Mouse (Mus musculus) bone marrow macrophage, adult 2 months (primary cell): ENCODE measurements around the gene Rpusd3. TPM values are rescaled to one million over a fixed set of nuclear protein-coding genes. Genes with fewer than 3 reads are reported as not detected.
A peak's percentile ranks its signal among the peaks of the same experiment; 100 is the strongest.

Source experiments
- H3K27ac ChIP-seq: 2 replicates; pipeline ENCODE4 v1.5.1; 2012; ENCODE audit warnings: low read depth, low read length; ENCODE audit not compliant: insufficient read depth
- H3K4me1 ChIP-seq: 2 replicates; pipeline ENCODE4 v1.6.1; 2012; ENCODE audit warnings: low read length; ENCODE audit not compliant: control insufficient read depth, insufficient read depth
- H3K4me3 ChIP-seq: 2 replicates; pipeline ENCODE4 v1.5.1; 2012; ENCODE audit warnings: mild to moderate bottlenecking, low read length, moderate library complexity; ENCODE audit not compliant: insufficient read depth
- CTCF ChIP-seq: IDR thresholded peaks from 2 replicates; pipeline ENCODE4 v1.5.1; 2012; ENCODE audit warnings: low read depth, mild to moderate bottlenecking, low read length, moderate library complexity
- POLR2A ChIP-seq: IDR thresholded peaks from 2 replicates; pipeline ENCODE4 v1.6.1; 2012; ENCODE audit warnings: mild to moderate bottlenecking, low read depth, low read length, borderline replicate concordance
- polyA plus RNA-seq: library from polyadenylated mRNA; stranded (reverse); fragments of >200 nt; gene quantifications from 2 replicates; pipeline ENCODE4 v1.2.4, GENCODE M21; 2012; ENCODE audit not compliant: missing spikeins, insufficient read depth, insufficient read length

The Rpusd3 gene
- polyA plus RNA-seq, 1 experiment: 6.5 TPM

DNA sequence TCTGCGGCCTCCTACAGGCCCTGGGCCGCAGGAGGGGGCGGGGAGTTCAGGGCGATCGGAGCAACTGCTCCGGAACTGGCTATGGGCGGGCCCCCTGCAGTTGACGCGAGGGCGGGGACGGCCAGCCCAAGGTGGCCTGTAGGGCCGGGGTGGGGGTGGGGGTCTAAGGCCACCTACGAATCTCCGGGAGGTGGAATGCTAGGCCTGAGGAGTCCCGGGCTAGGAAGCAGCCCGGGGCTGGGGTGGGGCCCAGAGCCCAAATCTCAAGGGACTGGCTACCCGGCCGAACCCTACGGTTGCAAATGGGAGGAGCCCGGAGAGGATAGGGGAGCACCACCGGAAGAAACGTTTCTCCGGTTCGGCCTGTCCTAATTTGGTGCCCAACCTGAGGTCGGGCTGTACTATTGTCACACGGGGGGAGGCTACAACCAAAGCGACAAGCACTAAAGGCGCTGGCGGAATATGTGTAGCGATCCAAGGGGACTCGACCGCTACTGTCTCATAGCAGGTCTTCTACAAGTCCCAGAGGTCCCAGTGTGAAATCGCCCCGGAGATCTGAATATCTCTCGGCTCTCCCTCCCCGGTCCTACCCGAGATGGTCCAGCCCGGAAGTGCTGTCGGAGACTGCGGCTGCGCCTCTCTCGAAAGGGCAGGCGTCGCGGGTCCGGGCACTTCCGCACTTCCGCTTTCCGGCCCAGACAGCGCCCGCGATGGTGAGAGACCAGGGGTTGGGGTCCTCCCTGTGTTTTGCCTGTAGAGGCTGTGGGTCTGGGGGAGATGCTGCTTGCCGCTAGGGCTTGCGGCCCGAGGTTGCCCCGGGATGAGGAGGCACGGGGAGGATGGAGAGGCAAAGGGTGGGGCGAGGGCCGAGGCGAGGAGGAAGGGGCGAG lies 41.4 kb downstream of the Rpusd3 start, which contains the start of the genes Tada3 and Arpc4:
Gene Tada3, minus strand, starts transcription at position 388 of the 890 bp plus-strand sequence.
Gene Arpc4, plus strand, starts transcription at position 620 of the 890 bp plus-strand sequence.
- Histone ChIP-seq H3K4me3 (peak within 1 kb of the TSS; percentile 70), H3K4me1 (peaks cover 16% of the 10 kb centered on the region), H3K27ac (peak within 1 kb of the TSS; percentile 98)
- no peak for TF ChIP-seq CTCF
- peak; percentile 29; the same call in 1 of the 2 replicates for TF ChIP-seq POLR2A

DNA sequence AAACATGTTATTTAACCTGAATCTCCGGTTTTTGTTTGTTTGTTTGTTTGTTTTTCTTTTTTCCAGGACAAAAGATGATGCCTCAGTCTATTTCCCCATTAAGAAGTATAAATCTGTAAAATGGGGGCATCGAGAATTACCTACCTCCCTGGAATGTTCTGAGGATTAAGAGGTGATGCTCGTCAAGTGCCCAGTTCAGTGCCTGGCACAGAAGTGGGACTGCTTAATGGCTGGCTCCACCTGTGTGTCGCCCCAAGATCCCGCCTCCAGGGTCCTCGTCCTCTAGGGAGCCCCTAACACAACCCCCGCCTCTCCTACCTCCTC lies 42.0 kb downstream of the Rpusd3 start:
- peak overlapping the region; percentile 98 for H3K27ac ChIP-seq
- H3K4me1 ChIP-seq: peaks cover 16% of the 10 kb centered on the region
- TF ChIP-seq POLR2A (no peak), CTCF (no peak)
- peak overlapping the region; percentile 70 for H3K4me3 ChIP-seq

DNA sequence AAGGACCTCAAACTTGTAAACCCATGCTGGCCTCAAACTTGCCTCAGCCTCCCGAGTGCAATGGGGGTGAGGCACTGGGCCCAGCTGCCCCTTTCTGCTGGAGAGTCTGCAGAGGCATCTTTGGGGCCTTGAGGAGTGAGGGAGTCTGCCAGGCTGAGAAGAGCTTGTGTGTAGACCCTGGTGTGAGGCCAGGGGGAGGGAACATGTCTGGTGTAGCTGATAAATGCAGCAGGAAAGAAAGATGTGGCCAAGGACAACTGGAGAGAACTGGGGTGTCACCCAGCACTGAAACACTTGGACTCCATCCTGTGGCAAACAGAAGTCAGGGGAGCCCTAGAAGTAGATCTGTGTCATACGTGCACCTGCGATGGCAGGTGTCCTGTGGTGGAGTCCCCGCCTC lies 45.6 kb downstream of the Rpusd3 start:
- peaks cover 4% of the 10 kb centered on the region for H3K4me1 ChIP-seq
- no peak overlapping the region for H3K4me3 ChIP-seq
- H3K27ac ChIP-seq: no peak overlapping the region
- no peak for TF ChIP-seq CTCF

DNA sequence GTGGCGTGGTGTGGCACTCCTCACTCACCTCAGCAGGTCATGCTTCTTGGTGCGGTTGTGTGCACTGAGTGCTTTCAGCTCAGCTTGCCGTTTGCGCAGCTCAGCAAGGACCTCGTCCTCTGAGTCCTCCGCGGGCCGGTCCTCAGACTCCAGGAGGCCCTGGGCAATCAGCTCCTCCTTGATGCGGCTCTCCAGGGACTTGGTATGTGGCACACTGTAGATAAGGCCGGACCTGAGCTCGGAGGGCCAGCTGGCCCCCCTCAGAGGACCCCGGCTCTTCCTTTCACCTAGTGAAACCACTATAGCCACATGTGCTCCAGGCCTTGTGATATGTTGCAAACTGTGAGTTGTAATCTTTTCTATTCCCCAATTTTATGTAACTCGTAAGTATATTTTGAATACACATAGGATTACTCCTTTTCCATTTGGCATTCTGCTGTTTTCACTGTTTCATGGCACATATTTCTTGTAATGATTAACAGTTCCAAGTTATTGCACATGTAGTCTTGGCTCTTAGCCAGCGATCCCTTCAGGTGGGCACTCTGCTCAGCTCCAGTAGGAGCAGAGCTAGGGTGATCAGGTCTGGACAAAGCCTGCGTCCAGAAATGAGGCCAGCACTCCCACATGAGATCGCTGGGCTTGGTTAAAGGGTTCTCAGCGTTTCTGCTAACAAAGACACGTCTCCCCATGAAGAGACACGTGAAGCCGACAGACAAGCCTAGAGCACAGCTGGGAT lies 48.8 kb downstream of the Rpusd3 start:
- no peak for TF ChIP-seq POLR2A
- no peak for TF ChIP-seq CTCF
- Histone ChIP-seq H3K4me1 (no peaks in the 10 kb centered on the region), H3K27ac (no peak overlapping the region), H3K4me3 (no peak overlapping the region)

DNA sequence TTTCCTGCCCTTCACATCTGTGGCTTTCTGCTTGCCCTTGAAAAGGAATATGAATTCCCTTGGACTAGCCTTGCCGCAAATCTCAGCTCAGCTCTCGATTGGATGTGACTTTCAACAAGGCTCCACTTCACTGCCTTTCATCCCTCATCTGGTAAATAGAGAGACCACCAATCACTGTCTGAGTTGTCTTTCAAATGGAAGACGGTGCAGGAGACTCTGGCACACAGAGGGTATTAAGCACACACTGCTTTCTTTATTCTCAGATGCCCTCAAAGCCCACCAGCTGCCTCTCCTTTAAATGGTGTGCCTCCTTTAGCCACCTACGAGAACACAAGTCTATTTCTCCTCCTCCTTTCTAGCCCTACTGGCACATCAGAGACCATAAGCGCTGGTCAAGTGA lies 50.6 kb downstream of the Rpusd3 start:
- H3K4me3 ChIP-seq: no peak overlapping the region
- no peak overlapping the region for H3K27ac ChIP-seq
- peaks cover 3% of the 10 kb centered on the region for H3K4me1 ChIP-seq
- TF ChIP-seq CTCF (no peak), POLR2A (no peak)

DNA sequence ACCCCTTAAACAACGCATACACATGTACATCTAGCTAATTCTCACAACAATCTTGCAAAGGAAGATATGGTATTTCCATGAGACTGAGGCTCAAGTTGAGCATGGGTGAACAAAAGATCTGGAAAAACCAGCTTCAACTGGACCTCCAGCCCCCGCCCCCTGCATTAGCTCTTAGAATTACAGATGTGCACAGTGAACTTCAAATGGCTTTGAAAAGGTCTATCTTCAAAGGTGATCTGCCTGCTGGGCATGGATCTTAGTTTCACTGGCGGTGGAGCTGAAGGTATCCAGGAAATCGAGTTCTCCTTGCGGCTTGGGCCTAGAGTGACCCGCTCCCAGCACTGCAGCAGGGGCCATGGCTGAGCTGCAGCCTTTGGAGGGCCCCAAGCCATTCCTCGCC lies 51.0 kb downstream of the Rpusd3 start:
- no peak overlapping the region for H3K4me3 ChIP-seq
- H3K27ac ChIP-seq: no peak overlapping the region
- TF ChIP-seq CTCF: no peak
- TF ChIP-seq POLR2A: no peak
- H3K4me1 ChIP-seq: peaks cover 3% of the 10 kb centered on the region

DNA sequence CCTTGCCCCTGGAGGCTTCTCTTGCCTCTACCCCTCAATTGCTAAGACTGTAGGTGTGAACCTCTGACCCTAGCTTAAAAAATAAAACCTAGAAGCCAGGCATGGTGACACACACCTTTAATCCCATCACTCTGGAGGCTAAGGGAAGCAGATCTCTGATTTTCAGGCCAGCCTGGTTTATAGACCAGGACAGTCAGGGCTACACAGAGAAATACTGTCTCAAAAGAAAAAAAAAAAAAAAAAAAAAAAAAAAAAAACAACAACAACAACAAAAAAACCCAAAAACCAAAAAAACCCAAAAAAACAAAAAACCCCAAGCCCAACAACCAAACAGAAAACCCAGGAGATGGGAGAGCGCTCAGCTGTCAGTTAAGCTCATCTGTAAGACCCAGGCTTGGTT lies 51.6 kb downstream of the Rpusd3 start:
- H3K27ac ChIP-seq: no peak overlapping the region
- TF ChIP-seq CTCF: no peak
- no peak for TF ChIP-seq POLR2A
- peaks cover 3% of the 10 kb centered on the region for H3K4me1 ChIP-seq

DNA sequence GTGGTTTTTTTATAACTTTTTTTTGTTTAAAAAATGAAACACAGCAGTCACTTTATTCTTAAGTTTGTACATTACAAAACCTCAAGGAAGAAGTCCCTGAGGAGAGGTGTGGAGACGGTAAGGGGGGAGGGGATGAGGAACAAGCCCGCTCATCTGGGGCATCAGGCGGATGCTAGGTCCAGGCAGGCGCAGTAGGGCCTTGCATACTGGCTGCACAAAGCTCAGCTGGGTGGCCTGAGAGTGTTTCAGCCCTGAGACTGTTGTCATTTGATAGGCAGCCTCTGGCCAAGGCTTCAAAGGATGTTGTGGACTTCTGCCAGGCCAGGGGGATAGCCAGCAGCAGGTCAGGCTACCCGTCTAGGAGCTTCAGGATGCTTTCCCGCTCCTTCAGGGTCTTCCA lies 52.5 kb downstream of the Rpusd3 start:
- TF ChIP-seq CTCF (no peak), POLR2A (no peak)
- H3K27ac ChIP-seq: no peak overlapping the region
- H3K4me1 ChIP-seq: peaks cover 3% of the 10 kb centered on the region
- no peak overlapping the region for H3K4me3 ChIP-seq

More for the DNA sequence above, 51.6 kb downstream of the Rpusd3 start:
- H3K4me3 ChIP-seq: no peak overlapping the region

Other genes starting within 250 kb of the Rpusd3 start
- gene Lhfpl4, start 224.0 kb downstream of the Rpusd3 start, polyA plus RNA-seq: 0.81 TPM in 1 of 2 replicates, not detected in the other
- 59.2 and 60.2 TPM in 2 replicates for gene Mtmr14, start 181.5 kb downstream of the Rpusd3 start, polyA plus RNA-seq
- not detected in 2 replicates for gene Cpne9, start 137.0 kb downstream of the Rpusd3 start, polyA plus RNA-seq
- gene Brpf1, start 112.2 kb downstream of the Rpusd3 start, polyA plus RNA-seq: 31.6 and 34.1 TPM in 2 replicates
- gene Ogg1, start 92.4 kb downstream of the Rpusd3 start, polyA plus RNA-seq: 14.9 and 15.0 TPM in 2 replicates
- 216 and 226 TPM in 2 replicates for gene Camk1, start 75.4 kb downstream of the Rpusd3 start, polyA plus RNA-seq
- 28.6 and 30.2 TPM in 2 replicates for gene Tada3, start 41.5 kb downstream of the Rpusd3 start, polyA plus RNA-seq
- 503 and 507 TPM in 2 replicates for gene Arpc4, start 41.2 kb downstream of the Rpusd3 start, polyA plus RNA-seq
- 12.2 and 12.5 TPM in 2 replicates for gene Ttll3, start 30.1 kb downstream of the Rpusd3 start, polyA plus RNA-seq
- gene Cidec, start 16.4 kb upstream of the Rpusd3 start, polyA plus RNA-seq: 0.32 TPM in 1 of 2 replicates, not detected in the other
- 28.4 and 31.5 TPM in 2 replicates for gene Jagn1, start 23.2 kb upstream of the Rpusd3 start, polyA plus RNA-seq
- 0.47 TPM in 1 of 2 replicates, not detected in the other for gene Il17re, start 39.1 kb upstream of the Rpusd3 start, polyA plus RNA-seq
- not detected in 2 replicates for gene Il17rc, start 52.1 kb upstream of the Rpusd3 start, polyA plus RNA-seq
- 22.0 and 23.9 TPM in 2 replicates for gene Creld1, start 64.0 kb upstream of the Rpusd3 start, polyA plus RNA-seq
- gene Prrt3, start 82.6 kb upstream of the Rpusd3 start, polyA plus RNA-seq: not detected in 2 replicates
- 82.6 and 88.7 TPM in 2 replicates for gene Emc3, start 112.3 kb upstream of the Rpusd3 start, polyA plus RNA-seq
- gene Fancd2, start 112.3 kb upstream of the Rpusd3 start, polyA plus RNA-seq: 6.9 and 7.8 TPM in 2 replicates
- gene Fancd2os, start 181.4 kb upstream of the Rpusd3 start, polyA plus RNA-seq: not detected in 2 replicates
- 300 and 316 TPM in 2 replicates for gene Brk1, start 185.4 kb upstream of the Rpusd3 start, polyA plus RNA-seq
- 27.7 and 30.8 TPM in 2 replicates for gene Vhl, start 204.6 kb upstream of the Rpusd3 start, polyA plus RNA-seq
- gene Irak2, start 219.1 kb upstream of the Rpusd3 start, polyA plus RNA-seq: 54.3 and 57.5 TPM in 2 replicates